Mouse (Mus musculus) layer of hippocampus, postnatal 14 days (tissue): Measurements from ENCODE around the gene Tpo. TPM values are rescaled to one million over a fixed set of nuclear protein-coding genes. Genes with fewer than 3 reads are reported as not detected.
A peak's percentile ranks its signal among the peaks of the same experiment; 100 is the strongest.

Source experiments
- DNase-seq, 2 experiments: peaks; one replicate each; pipeline ENCODE4 v3.0.0; 2021 to 2022; ENCODE audit warnings: low spot score in 2 of 2, mixed read lengths in 1 of 2
- long read RNA-seq, 2 experiments: library from polyadenylated mRNA; stranded (forward); transcript quantifications; one replicate each; pipeline ENCODE4 v2.0.0; 2021
- total RNA-seq, 2 experiments: library from RNA; stranded (reverse); gene quantifications; 2 replicates each; pipeline ENCODE4 v1.2.3; 2021

Tpo gene
- under 1 TPM; 0.21 to 0.69 TPM for total RNA-seq
- long read RNA-seq, experiment 1: 0 reads
- long read RNA-seq, experiment 2, partial matches to known transcripts: 0 of 1 reads
- long read RNA-seq, experiment 2, other reads (novel, unspliced or antisense): 1 of 1 reads

GRCm38 (mm10) chr12:30132524-30132923 lies at the start of gene Tpo:
TSS of gene Tpo (minus strand) at chr12:30132624.
- DNase-seq: no peak

GRCm38 (mm10) chr12:30181721-30182120 lies 49.3 kb upstream of the Tpo start:
- no peak for DNase-seq

GRCm38 (mm10) chr12:30179623-30180022 lies 47.2 kb upstream of the Tpo start:
- DNase-seq: no peak

- DNase-seq: no peak
These were observed 45.5 kb upstream of the Tpo start for GRCm38 (mm10) chr12:30177966-30178365.

GRCm38 (mm10) chr12:30177529-30177928 lies 45.1 kb upstream of the Tpo start:
- no peak for DNase-seq

- DNase-seq: no peak
These were observed 36.1 kb upstream of the Tpo start for GRCm38 (mm10) chr12:30168491-30168890.

- DNase-seq: no peak
These were observed 32.1 kb upstream of the Tpo start for GRCm38 (mm10) chr12:30164538-30164937.

- no peak for DNase-seq
These were observed 31.6 kb upstream of the Tpo start for GRCm38 (mm10) chr12:30164005-30164404.

GRCm38 (mm10) chr12:30161731-30162406 lies 29.4 kb upstream of the Tpo start:
- no peak for DNase-seq

GRCm38 (mm10) chr12:30160475-30160874 lies 28.1 kb upstream of the Tpo start:
- no peak for DNase-seq

GRCm38 (mm10) chr12:30159788-30160187 lies 27.4 kb upstream of the Tpo start:
- no peak for DNase-seq

GRCm38 (mm10) chr12:30154079-30154673 lies 21.8 kb upstream of the Tpo start:
- DNase-seq: no peak

GRCm38 (mm10) chr12:30142085-30142484 lies 9.7 kb upstream of the Tpo start:
- peak in 1 of 2 experiments; percentile 29 for DNase-seq

- no peak for DNase-seq
These were observed 3.1 kb downstream of the Tpo start for GRCm38 (mm10) chr12:30129411-30129716.

- peak; percentile 71 to 80 for DNase-seq
These were observed 3.6 kb downstream of the Tpo start for GRCm38 (mm10) chr12:30128561-30129410.

GRCm38 (mm10) chr12:30122347-30122746 lies 10.1 kb downstream of the Tpo start:
- no peak for DNase-seq

- no peak for DNase-seq
These were observed 20.2 kb downstream of the Tpo start for GRCm38 (mm10) chr12:30112271-30112670.

GRCm38 (mm10) chr12:30109646-30110605 lies 22.5 kb downstream of the Tpo start:
- peak; percentile 32 to 80 for DNase-seq

GRCm38 (mm10) chr12:30102891-30103565 lies 29.4 kb downstream of the Tpo start:
- no peak for DNase-seq

- DNase-seq: peak in 1 of 2 experiments; percentile 48
These were observed 40.3 kb downstream of the Tpo start for GRCm38 (mm10) chr12:30092081-30092480.
